Mouse (Mus musculus): ENCODE data around the gene Scgn.

Gene Scgn

DNA sequence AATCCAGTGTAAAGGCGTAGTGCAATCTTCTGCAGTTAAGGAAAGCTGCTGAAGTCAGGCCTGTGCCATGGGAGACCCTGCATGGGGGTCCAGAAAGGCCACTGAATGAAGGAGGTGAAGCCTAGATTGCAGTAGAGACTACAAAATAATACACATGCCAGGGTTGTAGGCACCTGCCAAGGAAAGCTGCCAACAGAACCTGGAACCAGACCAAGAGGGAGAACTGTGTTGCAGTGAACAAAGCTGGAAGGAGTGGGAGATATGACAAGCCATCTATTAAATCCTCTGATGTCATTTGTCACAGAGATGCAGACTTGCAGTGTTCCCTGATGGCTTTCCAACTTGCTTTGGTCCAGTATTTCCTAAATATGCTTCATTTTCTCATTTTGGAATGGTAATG is 52.3 kb downstream of the Scgn start:
- no peak for DNase-seq (ENCODE audit: low spot score in 2 of 2)

GRCm38 (mm10) chr13:23934211-23934520 is 56.8 kb downstream of the Scgn start, which contains the start of gene Hist1h2aa:
Gene Hist1h2aa, plus strand, starts transcription at chr13:23934462.
- no peak for DNase-seq (ENCODE audit: low spot score in 2 of 2)

DNA sequence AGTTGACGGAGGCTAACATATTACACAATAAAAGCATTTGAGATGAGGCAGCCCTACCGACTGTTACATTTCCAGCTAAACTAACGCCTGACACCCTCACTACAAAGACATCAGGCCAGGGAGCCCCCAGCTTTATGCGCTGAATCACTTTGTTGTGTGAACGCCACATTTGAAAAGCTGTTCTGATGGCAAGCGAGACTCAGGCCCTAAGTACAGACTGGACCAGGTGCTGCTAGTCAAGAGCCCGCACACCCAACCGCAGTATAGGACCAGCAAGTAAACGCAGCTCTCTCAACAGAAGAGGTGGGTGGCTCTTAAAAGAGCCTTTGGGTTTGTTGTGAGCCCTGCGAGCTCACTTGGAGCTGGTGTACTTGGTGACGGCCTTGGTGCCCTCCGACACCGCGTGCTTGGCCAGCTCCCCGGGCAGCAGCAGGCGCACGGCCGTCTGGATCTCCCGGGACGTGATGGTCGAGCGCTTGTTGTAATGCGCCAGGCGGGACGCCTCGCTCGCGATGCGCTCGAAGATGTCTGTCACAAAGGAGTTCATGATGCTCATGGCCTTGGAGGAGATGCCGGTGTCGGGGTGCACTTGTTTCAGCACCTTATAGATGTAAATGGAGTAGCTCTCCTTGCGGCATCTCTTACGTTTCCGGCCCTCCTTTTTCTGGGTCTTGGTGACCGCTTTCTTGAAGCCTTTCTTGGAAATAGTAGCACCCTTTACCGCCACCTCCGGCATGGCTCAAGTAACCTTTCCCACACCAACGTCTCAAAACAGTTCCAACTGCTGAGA is 57.4 kb downstream of the Scgn start, which contains the start of gene Hist1h2ba:
Gene Hist1h2ba (minus strand): TSS at position 736 of the 790 bp plus-strand sequence.
- no peak for DNase-seq (ENCODE audit: low spot score in 2 of 2)

- DNase-seq (ENCODE audit: low spot score in 2 of 2), result no peak
Measured at GRCm38 (mm10) chr13:23930904-23931303, 60.1 kb downstream of the Scgn start.

- no peak for DNase-seq (ENCODE audit: low spot score in 2 of 2)
Measured at GRCm38 (mm10) chr13:23930461-23930860, 60.6 kb downstream of the Scgn start.

DNA sequence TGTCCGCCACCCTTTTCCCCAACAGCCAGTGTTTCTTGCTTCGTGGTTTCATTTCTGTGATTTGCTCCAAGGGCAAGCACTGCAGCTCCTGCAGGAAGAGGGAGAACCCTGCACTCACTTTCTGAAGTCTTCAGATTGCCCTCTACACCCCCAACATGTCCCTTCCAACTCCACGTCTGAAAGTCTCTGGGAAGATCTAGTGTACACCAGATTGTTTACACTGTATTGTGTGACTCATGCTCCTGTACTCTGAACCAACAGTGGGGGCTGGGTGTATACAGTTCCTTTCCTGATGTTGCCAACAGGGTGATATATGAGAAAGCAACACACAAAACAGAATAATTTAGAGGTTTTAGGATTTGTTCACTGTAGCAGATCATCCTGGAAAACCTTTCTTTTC is 62.4 kb downstream of the Scgn start:
- no peak for DNase-seq (ENCODE audit: low spot score in 2 of 2)

GRCm38 (mm10) chr13:23925792-23926191 is 65.2 kb downstream of the Scgn start:
- no peak for DNase-seq (ENCODE audit: low spot score in 2 of 2)

DNA sequence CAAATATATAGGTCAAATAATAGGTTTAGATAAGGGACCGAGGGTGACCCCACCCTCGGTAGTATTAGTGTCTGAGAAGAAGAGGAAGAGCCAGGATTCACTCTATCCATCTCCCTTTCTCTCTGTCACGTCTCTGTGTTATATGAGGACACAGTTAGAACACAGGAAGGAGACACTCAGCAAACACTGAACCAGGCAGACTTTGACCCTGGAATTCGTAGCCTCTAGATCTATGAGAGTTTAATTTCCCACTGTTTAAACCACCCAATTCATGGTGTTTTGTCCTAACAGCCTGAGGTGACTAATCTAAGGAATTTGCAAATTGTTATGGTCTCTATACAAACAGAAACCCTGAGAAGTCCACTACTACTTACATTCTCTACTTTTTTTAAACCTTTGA is 73.3 kb downstream of the Scgn start:
- no peak for DNase-seq (ENCODE audit: low spot score in 2 of 2)

- DNase-seq (ENCODE audit: low spot score in 2 of 2), result no peak
Measured at GRCm38 (mm10) chr13:23916132-23916531, 74.9 kb downstream of the Scgn start.

DNA sequence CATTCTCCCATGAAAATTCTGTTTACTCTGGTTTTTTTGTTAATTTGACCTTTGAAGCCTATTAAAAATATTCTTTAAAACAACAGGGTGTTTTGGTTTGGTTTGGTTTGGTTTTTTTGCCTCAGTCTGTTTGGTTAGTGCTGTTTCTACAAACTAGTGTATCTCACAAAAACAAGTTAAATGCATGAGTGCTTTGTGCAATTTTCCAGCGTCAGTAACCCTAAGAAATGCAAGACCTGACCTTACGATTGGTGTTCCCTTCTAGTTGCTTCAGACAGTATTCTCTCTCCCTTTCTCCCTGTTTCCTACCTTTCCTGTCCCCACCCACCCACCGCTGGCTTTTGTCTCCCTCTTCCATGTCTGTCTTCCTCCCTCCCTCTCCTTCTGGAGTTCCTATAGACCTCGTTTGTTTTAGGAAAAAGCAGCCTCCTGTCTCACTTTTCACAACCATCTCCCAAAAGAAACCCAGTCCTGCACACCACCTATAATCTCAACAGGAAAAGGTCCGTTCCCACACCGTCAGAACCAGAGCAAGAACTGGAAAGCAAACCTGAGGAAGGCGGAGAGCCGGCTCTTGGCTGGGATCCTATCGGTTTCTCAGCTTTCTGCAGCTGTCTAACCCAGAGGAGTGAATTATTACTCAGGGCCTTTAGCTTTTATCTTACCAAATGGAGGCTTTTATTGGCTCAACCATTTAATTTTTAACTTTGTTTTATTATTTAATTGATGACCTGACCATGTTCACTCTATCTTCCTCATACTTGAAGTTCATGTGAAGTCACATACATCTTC is 76.4 kb downstream of the Scgn start, which contains the start of gene Slc17a4:
Gene Slc17a4 (minus strand): TSS at position 634 of the 792 bp plus-strand sequence.
- DNase-seq (ENCODE audit: low spot score in 2 of 2), result no peak

DNA sequence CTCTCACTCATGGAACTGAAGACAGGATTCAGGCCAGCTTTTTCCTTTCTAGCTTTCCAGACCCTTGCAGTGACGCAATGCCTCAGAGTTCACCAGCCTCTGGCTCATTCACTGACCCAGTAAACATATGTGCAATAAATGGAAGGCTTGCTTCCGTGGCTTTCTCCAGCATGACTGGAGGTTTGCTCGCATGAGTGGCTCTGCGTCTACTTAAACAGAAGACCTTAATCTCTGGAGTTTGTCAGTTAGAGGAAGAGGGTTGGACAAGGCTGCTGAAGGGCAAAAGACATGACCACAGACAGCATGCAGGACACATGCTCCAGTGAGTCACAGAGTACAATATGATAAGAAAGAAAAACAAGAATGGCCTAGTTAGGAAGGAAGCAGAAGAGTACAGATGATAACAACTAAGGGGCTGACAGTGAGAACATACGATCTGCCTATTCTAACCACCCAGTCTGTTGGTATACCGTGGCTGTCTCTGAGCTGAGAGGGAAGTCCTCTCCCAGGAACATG is 77.2 kb downstream of the Scgn start:
- DNase-seq (ENCODE audit: low spot score in 2 of 2), result no peak

DNA sequence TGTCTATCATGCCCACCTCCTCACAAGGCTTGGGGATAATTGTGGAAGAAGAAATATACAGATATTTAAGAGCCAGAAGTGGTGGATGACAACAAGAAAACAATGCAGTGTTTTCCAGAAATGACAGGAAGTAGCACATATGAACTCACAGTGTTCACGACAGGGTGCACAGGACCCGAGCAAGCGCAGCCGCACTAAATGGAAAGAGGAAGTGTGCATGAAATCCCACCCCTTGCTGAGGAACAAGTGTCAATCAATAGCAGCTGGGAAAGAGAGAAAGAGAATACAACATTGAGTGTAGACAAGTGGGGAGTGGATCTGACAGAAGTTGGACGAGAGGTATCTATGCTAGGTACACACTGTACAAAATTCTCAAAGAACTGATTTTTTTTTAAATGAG is 79.7 kb downstream of the Scgn start:
- DNase-seq (ENCODE audit: low spot score in 2 of 2), result no peak

DNA sequence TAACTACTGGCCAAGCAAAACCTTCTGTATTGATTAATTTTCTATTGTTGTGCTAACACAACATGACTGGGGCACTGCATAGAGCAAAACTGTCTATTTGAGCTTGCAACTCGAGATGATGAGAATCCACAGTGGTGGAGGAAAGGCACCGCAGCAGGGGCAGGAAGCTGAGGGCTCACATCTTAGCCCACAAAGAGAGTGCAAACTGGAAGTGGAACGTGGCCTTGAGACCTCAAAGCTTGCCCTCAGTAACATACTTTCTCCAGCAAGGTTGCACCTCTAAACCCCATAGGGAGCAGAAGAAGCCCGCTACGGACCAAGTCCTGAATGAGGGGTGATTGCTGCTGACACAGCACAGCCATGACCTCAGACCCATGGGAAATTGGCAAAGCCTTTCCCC is 80.9 kb downstream of the Scgn start:
- no peak for DNase-seq (ENCODE audit: low spot score in 2 of 2)

GRCm38 (mm10) chr13:23906906-23907305 is 84.1 kb downstream of the Scgn start:
- no peak for DNase-seq (ENCODE audit: low spot score in 2 of 2)

All from right cerebral cortex, postnatal 36 days (tissue).